Mouse (Mus musculus) lung, adult 18-20 months (tissue): ENCODE measurements around the gene Disp2.

Experiments used
- DNase-seq, 2 experiments: peaks; one replicate each; pipeline ENCODE4 v3.0.0; 2022; ENCODE audit warnings: mixed read lengths in 2 of 2

Disp2 gene

DNA sequence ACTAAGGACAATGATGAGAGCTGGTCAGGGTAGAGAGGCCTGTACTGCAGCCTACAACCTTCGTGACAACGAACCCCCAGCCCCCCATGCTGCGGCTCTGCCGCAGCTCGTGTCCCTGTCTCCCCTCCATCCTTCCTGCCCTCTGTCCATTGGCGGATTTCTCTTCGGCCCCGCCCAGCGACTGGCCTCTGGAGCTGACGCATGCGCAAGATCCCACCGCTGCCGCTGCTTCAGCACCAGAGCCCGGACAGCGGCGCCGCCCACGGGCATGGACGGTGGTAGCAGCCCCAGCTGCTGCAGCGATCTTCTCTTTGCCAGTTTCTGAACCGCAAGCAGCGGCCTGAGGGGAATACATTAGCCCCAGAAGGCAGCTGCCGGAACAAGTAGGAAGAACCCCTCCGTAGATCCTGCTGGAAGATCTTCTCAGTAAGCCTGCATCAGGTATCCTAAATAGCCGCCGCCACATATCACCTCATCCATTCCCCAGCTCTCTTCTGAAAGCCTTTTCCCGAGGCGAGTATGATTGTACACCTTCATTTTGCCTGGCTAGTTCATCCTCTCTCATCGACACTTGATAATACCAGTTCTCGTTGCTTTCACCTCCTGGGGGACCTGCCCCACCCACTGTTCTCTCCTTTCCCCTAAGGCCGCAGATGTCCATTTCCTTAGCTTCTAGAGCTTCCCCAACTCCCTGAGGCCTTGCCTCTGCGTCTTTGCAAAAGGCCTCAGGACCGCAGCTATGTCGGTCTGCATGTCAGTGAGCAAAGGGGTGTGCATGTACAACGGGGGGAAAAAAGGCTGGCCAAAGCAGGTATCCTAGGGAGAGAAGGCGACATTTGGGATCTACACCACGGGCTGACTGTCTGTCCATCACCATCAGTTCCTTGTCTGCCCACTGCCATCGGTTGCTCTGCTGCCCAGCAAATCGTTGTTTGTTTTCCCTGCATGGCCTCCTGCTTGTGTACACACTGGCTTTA lies at the start of gene Disp2:
Gene Disp2 (plus strand): TSS at position 216 of the 977 bp plus-strand sequence.
- peak; percentile 93 to 96 for DNase-seq

DNA sequence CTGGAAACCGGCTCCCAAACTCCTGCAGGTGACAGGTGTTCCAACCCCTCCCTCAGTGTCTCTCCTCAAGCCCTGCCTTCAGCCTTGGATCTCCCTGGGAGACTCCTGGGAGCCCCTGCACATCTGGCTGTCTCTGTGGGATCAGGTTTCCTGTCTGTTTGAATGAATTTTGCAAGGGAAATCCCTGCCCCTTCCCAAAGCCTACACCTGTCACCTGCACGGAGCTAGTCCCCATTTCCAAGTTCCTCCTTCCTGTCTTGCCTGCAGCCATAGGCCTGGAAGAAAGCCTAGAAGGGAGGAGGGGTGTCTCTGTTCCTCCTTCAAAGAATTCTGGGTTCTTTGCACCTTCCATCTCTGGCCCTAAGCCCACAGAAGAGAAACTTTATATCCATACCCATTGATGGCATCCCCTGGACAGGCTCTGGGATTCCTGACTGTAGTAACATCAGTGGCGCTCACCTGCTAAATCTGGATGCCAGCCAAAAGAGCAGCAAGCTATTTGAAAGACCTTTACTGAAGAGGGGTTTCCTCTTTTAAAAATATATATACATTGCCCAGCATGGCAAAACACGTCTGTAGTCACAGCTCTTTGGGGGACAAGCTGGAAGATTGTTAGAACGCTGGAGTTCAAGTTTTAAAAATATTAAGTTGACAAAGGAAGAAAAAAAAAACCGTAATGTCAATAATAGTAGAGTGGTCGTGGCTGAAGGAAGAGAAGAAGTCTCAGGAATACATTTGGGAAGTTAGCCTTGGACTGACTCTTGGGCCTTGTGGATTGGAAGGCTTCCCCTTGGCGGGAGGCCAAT lies 49.5 kb upstream of the Disp2 start:
- DNase-seq, result peak in 1 of 2 experiments; percentile 2

GRCm38 (mm10) chr2:118730622-118730915 lies 49.0 kb upstream of the Disp2 start:
- DNase-seq, result peak; percentile 70 to 81

DNA sequence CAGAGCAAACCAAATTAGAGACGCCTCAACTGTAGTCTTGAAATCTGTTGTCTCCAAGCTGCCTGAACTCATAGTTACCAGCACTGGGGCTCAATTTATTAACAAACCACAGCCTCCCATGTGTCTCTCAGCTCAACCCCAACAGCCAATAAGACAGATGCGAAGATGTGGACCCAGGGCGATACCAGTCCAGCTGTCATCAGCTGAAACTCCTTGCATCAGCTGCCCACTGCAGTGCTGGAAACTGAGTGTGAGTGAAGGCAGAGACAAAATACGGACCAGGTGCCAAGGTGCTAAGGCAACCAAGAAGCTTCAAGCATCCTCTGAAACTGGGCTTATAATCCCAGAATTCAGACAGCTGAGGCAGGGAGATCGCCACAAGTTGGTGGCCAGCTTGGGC lies 47.5 kb upstream of the Disp2 start:
- peak in 1 of 2 experiments; percentile 1 for DNase-seq

DNA sequence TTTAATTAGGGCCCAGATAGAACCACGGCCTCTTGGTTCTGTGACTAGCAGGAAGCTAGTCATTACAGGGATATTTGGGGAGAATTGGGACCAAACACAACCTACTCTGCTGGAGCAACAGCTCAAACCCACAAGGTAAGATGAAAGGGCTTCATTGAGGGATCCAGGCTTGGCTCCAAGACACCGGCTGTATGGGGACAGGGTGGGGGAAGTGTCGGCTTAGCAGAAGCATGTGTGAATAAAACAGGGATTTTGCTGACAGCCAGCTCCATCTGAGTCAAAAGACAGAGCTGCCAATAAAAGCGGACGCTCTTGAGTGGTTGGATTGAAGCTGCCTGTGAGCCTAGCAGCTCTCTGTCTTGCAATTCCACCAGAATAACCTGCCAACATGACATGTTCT lies 46.2 kb upstream of the Disp2 start:
- DNase-seq, result no peak

- DNase-seq, result no peak
Observed at GRCm38 (mm10) chr2:118740341-118740740, 39.2 kb upstream of the Disp2 start.

- DNase-seq, result no peak
Observed at GRCm38 (mm10) chr2:118741183-118741582, 38.3 kb upstream of the Disp2 start.

DNA sequence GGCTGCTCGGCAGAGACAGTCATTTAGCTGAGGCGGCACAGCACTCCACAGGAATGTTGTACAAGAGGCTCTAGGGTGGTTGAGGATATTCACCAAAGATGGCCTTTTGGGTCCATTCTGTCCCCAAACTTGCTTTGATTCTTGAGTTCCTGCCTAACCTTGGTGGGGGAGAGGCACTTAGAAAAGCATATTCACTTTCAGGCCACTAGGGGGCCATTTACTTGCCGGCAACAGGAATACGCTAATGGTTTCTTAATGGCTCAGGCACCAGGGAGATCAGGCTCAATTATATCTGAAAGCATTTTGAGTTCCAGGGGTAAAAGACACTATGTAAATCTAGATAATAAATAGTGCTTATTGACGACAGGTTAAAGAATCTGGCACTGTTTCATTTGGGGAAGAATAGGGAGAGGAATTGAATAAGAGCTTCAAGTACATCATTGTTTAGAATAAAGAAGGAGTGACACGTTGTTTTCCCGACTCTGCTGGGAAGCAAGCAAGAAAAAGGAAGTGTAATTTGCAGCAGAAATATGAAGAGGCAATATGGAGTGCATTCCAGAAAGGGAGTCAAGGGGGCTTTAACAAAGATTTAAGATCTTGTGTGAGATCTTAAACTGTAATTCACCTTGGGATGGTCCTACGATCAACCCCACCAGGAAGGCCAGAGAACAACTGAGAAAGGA lies 36.1 kb upstream of the Disp2 start:
- DNase-seq, result peak; percentile 31 to 61

DNA sequence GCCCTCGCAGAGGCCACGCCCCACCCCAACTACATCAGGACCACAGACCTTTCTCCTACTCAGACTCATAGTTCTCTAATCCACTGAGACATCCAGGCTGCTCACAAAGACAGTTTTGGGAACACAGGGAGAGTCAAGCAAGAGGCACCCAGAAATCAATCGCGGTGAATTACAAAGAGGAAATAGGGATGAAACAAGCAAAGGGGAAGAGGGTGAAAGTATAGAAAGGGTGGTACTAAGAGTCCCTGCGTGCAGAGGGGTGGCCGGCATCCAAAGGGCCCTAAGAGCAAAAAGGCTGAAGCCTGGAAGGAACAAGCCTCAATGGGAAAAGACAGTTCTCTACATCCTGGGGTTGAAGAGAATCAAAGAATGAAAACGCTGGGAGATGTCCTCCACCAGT lies 34.9 kb upstream of the Disp2 start:
- no peak for DNase-seq

DNA sequence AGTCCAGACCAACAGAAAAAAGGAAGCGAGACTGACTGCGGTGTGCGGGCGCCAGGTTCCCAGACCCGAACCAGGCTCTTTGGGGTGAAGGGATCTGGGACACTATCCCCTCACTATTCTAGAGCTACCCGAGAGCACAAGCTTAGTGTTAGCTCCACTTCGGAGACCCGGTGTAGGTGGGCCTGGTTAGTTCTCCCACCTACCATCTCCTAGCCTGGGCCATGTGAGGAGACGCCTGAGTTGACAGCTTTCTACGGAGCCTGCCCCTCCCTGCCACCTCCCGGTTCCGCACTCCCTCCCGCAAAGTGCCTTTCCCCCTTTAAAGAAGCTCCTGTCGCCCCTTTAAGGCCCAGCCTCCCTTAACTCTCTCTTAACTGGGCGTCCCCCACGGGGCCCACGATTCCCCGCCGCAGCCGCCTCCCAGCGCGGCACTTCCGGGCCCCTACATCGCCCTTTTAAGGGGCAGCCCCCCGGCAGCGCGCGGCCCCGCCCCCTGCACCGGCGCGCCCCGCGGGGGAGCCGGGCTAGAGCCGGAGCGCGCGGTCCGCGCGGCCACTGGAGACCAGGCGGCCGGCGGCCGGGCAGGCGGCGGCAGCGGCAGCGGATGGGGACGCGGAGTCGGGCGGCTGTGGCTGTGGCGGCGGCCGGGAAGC lies 34.2 kb upstream of the Disp2 start, which contains the start of gene Inafm2:
Gene Inafm2 (plus strand): TSS at position 527 of the 653 bp plus-strand sequence.
- peak; percentile 93 to 94 for DNase-seq

- DNase-seq, result no peak
Observed at GRCm38 (mm10) chr2:118745915-118746901, 33.3 kb upstream of the Disp2 start.

GRCm38 (mm10) chr2:118747301-118747960 lies 32.1 kb upstream of the Disp2 start:
- peak in 1 of 2 experiments; percentile 69 for DNase-seq

DNA sequence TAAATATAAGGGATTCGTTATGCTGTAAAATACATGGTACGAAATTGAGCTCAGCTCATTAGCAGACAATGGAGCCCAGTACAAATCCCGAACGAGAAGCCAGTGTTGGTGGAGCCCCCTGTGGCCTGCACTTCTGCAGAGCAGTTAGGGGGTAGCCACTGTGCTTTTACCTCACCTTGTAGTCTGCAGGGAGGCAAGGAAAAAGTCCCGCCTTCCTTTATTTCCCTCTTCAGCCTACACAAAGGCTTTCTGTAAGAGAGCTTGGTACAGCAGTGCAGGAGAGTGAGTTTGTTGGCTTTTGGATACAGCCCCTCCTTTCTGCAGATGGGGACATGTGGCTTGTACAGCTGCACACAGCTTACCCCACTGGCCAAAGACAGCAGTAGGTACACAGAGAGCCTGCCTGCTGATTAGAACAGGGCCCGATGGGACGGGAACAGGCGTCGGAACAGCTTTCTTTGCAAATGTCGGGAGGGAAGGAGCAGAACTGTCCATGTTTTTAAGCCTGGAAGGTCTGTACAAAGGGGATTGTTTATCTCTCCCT lies 30.1 kb upstream of the Disp2 start:
- DNase-seq, result no peak

DNA sequence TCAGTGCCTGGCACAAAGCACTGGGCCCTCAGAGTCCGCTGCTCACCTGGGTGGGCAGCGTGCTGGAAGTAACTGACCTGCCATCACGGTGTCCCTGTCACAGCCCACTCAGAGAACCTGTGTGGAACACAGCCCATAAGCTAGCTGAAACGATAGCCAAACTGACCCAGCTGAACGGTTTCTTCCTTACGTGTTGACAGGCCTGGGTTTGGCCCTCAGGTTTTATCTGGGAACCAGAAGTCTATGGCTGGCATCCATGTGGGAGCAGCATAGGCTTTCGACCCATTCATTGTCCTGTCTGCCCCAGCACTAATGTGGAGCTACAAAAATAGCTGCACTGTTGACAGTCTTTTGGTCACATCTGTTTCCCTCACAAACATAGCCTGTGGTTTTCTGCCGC lies 29.0 kb upstream of the Disp2 start:
- no peak for DNase-seq

DNA sequence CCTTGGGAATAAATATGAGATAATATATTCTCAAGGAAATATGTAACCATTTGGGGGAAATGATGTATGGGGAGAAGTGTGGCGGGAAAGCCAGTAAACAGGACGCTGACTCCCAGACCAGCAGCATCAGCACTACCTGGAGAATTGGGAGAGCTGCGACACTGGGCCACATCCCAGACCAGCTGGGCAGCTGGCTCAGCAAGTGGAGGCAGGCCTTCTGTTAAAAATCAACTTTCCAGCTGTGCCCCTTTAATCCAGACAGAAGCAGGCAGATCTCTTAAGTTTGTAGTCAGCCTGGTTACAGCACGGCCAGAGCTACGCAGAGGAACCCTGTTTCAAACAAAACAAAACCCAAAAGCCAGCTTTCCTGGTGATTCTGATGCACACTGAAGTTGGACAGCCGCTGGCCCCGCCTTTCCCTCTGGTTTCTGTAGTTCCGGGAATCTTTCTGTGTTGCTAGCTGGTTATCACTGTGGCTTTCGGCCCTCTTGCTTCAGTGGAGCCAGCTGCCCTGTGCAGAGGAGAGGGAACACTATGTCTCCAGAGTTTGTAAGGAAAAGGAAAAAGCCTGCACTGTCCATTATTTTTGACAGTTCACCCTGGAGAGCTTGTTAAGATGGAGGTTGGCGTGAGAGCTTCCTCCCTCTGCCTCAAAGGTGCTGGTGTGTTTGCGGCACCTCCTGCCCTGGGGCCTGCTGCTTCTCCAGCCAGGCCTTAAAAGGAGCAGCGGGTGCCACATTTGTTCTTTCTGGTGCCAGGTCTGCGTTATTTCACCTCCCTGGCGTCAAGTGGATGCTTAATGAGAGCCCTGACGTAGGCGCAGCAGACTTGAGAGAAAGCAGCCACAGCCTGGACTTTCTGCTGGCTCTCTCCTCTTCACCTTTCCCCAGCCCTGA lies 27.4 kb upstream of the Disp2 start:
- peak in 1 of 2 experiments; percentile 65 for DNase-seq

- no peak for DNase-seq
Observed at GRCm38 (mm10) chr2:118752792-118753108, 26.8 kb upstream of the Disp2 start.

- no peak for DNase-seq
Observed at GRCm38 (mm10) chr2:118754143-118754542, 25.4 kb upstream of the Disp2 start.

GRCm38 (mm10) chr2:118755407-118755806 lies 24.1 kb upstream of the Disp2 start:
- DNase-seq, result no peak

DNA sequence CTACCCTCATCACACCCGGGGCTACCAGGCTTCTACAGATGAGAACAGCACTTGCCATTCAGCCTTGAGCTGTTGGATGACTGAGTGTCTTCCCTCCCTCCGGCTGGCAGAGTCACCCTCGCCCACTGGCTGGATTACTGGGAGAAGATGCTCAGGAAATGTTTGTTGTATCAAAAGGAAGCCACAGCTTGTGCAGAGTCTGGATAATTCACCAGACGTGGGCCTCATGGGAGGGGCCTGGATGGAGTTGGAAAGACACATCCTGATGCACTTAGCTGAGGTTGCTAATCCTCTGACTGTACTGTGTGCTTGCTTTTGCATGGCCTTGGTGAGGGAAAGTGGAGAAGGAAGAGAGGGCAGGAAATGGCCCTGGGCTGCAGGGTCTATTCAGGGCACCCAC lies 23.4 kb upstream of the Disp2 start:
- DNase-seq, result no peak
